Mouse (Mus musculus) embryonic fibroblast, embryonic 13.5 days (primary cell): ENCODE data around the gene Rassf1.

Experiments used
- CTCF ChIP-seq: IDR thresholded peaks from 2 replicates; pipeline ENCODE4 v1.5.1; 2011; ENCODE audit warnings: mild to moderate bottlenecking, control low read depth, low read length, moderate library complexity, borderline replicate concordance; ENCODE audit not compliant: insufficient read depth
- POLR2A ChIP-seq: IDR thresholded peaks from 2 replicates; pipeline ENCODE4 v1.6.1; 2011; ENCODE audit warnings: low read depth, mild to moderate bottlenecking, control low read depth, low read length, moderate library complexity

- TF ChIP-seq POLR2A, result no peak
- no peak for TF ChIP-seq CTCF
Observed at GRCm38 (mm10) chr9:107548820-107549219, 2.5 kb upstream of the Rassf1 start.
